Mouse (Mus musculus) liver, embryonic 11.5 days (tissue): ENCODE measurements around the gene Noa1. TPM values are rescaled to one million over a fixed set of nuclear protein-coding genes. Genes with fewer than 3 reads are reported as not detected.

Experiments
- ATAC-seq: fragments of 200-750 bp; cut with Nextera tagmentation; replicated peaks from 2 replicates; pipeline ENCODE4 v1.8.0; 2017; ENCODE audit warnings: moderate number of reproducible peaks, mild to moderate bottlenecking, moderate TSS enrichment, moderate library complexity; ENCODE audit not compliant: low FRiP score
- DNase-seq: peaks from one replicate; pipeline ENCODE4 v3.0.0-alpha.2; 2017; ENCODE audit warnings: low spot score
- H3K27ac ChIP-seq: fragments of 300-500 bp; sonication (generic); 2 replicates; pipeline ENCODE4 v1.5.1; 2014; ENCODE audit warnings: mild to moderate bottlenecking, low read depth, low read length, control low read depth
- H3K27me3 ChIP-seq: fragments of 300-500 bp; sonication (generic); replicated peaks from 2 replicates; pipeline ENCODE4 v1.6.1; 2014; ENCODE audit warnings: low read length, mixed read lengths; ENCODE audit not compliant: control insufficient read depth, insufficient read depth
- H3K36me3 ChIP-seq: fragments of 300-500 bp; sonication (generic); 2 replicates; pipeline ENCODE4 v1.6.1; 2014; ENCODE audit warnings: mild to moderate bottlenecking, low read length, moderate library complexity, mixed read lengths; ENCODE audit not compliant: control insufficient read depth, insufficient read depth
- H3K4me1 ChIP-seq: fragments of 300-500 bp; sonication (generic); replicated peaks from 2 replicates; pipeline ENCODE4 v1.6.1; 2014; ENCODE audit warnings: low read length, mixed read lengths; ENCODE audit not compliant: control insufficient read depth, insufficient read depth
- H3K4me2 ChIP-seq: fragments of 300-500 bp; sonication (generic); 2 replicates; pipeline ENCODE4 v1.6.1; 2014; ENCODE audit warnings: mild to moderate bottlenecking, control low read depth, moderate library complexity
- H3K4me3 ChIP-seq: fragments of 300-500 bp; sonication (generic); 2 replicates; pipeline ENCODE4 v1.5.1; 2014; ENCODE audit warnings: low read depth, low read length, control low read depth
- H3K9ac ChIP-seq: fragments of 300-500 bp; sonication (generic); 2 replicates; pipeline ENCODE4 v1.6.1; 2014; ENCODE audit warnings: low read depth, low read length, control low read depth
- H3K9me3 ChIP-seq: fragments of 300-500 bp; sonication (generic); 2 replicates; pipeline ENCODE4 v1.6.1; 2016; ENCODE audit warnings: low read length, inconsistent platforms, mixed read lengths; ENCODE audit not compliant: control insufficient read depth
- WGBS: fragments of 180-500 bp; shearing (Covaris S2); extraction: QIAGEN DNeasy Blood & Tissue Kit; methylation state at CpG from one replicate; pipeline ENCODE4 v1.1.7; 2014; 5-methylcytosine and 5-hydroxymethylcytosine counted together
- polyA plus RNA-seq: library from polyadenylated mRNA; unstranded; fragments of >200 nt; fragmentation: Nextera tagmentation; extraction: Ambion mirVana; gene quantifications from 2 replicates; pipeline ENCODE4 v1.2.1, GENCODE M21; 2014

Gene Noa1
- polyA plus RNA-seq, 1 experiment from 2014 or later, result 57.7 TPM

DNA sequence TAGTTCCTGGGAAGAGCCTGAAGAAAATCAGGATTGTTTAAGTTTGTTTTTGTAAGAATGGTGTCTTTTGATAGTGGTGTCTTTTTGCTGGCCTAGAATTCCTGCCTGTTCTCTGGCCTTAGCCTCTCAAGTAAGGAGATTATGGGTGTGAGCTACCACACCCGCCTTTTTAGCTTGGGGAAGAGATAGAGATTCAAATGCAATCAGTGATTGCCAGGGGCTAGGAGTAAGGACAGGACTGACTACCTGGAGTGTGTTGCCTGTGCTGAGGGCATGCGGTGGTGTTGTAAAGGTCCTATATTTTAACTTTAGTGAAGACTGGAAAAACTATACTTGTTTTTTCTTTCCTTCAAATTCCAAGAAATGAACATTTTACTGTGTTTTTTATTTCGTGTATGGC lies 55.5 kb downstream of the Noa1 start:
- H3K4me2 ChIP-seq, result no peak overlapping the region
- H3K9ac ChIP-seq, result no peak overlapping the region
- no peak overlapping the region for H3K27ac ChIP-seq
- no peaks in the 10 kb centered on the region for H3K27me3 ChIP-seq
- DNase-seq, result no peak
- WGBS, result 50% methylated on average over 3 of the region's 3 CpGs
- ATAC-seq, result no peak
- no peaks in the 10 kb centered on the region for H3K4me1 ChIP-seq
- no peaks in the 10 kb centered on the region for H3K9me3 ChIP-seq
- no peaks in the 10 kb centered on the region for H3K36me3 ChIP-seq
- no peak overlapping the region for H3K4me3 ChIP-seq

DNA sequence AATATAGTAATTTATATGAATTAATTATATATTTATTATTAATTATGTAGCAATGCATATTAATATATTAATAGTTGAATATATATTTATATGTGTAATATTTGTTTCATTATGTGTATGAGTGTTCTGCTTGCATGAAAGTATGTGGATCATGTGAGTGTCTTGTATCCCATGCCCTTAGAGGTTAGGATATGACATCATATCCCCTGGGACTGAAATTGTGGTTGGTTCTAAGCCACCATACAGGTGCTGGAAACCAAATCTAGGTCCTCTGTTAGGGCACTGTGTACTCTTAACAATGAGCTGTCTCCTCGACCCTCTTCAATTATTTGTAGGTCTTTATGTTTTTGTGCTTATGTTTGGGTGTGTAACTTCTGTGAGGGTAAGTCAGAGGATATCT lies 56.7 kb downstream of the Noa1 start:
- Histone ChIP-seq H3K9me3 (no peaks in the 10 kb centered on the region), H3K4me3 (no peak overlapping the region), H3K9ac (no peak overlapping the region), H3K27ac (no peak overlapping the region), H3K4me1 (no peaks in the 10 kb centered on the region), H3K4me2 (no peak overlapping the region), H3K27me3 (no peaks in the 10 kb centered on the region), H3K36me3 (no peaks in the 10 kb centered on the region)
- no peak for DNase-seq
- WGBS, result 79% methylated on average over 1 of the region's 1 CpGs
- ATAC-seq, result no peak

DNA sequence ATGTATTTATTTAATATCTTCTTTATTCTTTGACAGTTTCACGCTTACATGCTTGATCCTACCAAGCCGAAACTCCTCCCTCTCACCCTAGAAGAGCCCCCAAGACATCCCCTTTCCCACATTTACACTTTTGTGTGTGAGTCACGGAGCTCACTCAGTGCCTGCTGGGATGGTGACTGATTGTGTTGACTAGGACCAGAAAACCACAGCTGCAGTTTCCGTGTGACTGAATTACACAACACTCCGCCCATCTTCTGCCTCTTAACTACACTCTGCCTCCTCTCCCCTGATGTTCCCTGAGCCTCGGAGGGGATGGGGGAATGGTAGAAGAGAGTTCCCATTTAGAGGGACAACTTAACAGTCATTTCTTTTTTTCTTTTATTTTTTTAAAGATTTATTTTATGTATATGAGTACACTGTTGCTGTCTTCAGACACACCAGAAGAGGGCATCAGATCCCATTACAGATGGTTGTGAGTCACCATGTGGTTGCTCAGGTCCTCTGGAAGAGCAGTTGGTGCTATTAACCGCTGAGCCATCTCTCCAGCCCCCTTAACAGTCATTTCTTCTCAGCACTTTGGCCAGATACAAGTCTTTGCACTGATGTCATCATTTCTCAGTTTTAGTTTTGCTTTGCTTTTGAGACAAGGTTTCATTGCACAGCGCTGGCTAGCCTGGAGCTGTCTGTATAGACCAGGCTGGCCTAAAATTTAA lies 57.6 kb downstream of the Noa1 start:
- H3K4me3 ChIP-seq, result no peak overlapping the region
- ATAC-seq (no peak), DNase-seq (no peak)
- H3K9me3 ChIP-seq, result no peaks in the 10 kb centered on the region
- H3K27ac ChIP-seq, result no peak overlapping the region
- no peaks in the 10 kb centered on the region for H3K4me1 ChIP-seq
- no peak overlapping the region for H3K9ac ChIP-seq
- H3K27me3 ChIP-seq, result no peaks in the 10 kb centered on the region
- H3K36me3 ChIP-seq, result no peaks in the 10 kb centered on the region
- 61% methylated on average over 8 of the region's 8 CpGs for WGBS
- no peak overlapping the region for H3K4me2 ChIP-seq

DNA sequence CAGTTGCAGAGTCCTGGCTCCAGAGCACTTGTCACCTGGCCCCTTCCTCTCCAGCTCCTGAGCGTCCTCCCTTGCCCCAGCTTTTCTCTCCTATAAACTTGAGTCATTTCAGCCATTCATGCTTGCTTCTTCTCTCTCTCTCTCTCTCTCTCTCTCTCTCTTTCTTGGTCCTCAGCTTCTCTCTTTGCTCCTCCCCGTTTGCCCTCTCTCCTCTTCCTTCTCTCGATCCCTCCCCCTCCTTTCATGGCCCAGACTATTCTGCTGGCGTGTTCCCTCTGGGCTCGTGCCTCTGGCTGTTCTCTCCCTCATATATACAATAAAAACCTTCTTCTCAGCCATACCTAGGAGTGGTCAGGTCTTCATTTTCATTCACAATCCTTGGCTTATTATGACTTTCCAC lies 58.2 kb downstream of the Noa1 start:
- no peaks in the 10 kb centered on the region for H3K36me3 ChIP-seq
- no peak for DNase-seq
- H3K27ac ChIP-seq, result no peak overlapping the region
- no peaks in the 10 kb centered on the region for H3K9me3 ChIP-seq
- WGBS, result 44% methylated on average over 5 of the region's 5 CpGs
- no peak for ATAC-seq
- H3K4me3 ChIP-seq, result no peak overlapping the region
- no peaks in the 10 kb centered on the region for H3K27me3 ChIP-seq
- H3K4me2 ChIP-seq, result no peak overlapping the region
- no peaks in the 10 kb centered on the region for H3K4me1 ChIP-seq
- H3K9ac ChIP-seq, result no peak overlapping the region

DNA sequence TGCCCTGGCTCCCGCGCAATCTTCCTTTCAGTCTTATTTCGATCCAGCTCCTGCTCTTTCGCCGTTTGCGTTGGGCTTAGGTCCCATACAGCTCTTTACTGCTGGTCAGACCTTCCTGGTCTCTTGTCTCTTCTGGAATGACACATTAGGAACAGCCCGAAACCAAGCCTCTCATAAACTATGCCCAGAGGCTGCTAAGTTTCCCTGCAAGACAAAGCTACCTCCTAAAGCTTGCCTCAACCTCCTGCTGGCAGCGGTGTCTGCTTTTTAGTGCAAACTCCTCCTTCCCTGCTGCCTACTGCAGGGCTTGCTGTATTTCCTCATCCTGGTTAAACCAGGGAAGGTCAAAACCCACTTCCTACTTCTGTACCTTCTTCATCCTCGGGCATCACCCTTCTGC lies 59.8 kb downstream of the Noa1 start:
- no peaks in the 10 kb centered on the region for H3K9me3 ChIP-seq
- 65% methylated on average over 9 of the region's 9 CpGs for WGBS
- no peaks in the 10 kb centered on the region for H3K36me3 ChIP-seq
- H3K4me1 ChIP-seq, result peaks cover 6% of the 10 kb centered on the region
- H3K4me2 ChIP-seq, result no peak overlapping the region
- DNase-seq (no peak), ATAC-seq (no peak)
- H3K4me3 ChIP-seq, result no peak overlapping the region
- no peaks in the 10 kb centered on the region for H3K27me3 ChIP-seq
- no peak overlapping the region for H3K27ac ChIP-seq
- no peak overlapping the region for H3K9ac ChIP-seq

DNA sequence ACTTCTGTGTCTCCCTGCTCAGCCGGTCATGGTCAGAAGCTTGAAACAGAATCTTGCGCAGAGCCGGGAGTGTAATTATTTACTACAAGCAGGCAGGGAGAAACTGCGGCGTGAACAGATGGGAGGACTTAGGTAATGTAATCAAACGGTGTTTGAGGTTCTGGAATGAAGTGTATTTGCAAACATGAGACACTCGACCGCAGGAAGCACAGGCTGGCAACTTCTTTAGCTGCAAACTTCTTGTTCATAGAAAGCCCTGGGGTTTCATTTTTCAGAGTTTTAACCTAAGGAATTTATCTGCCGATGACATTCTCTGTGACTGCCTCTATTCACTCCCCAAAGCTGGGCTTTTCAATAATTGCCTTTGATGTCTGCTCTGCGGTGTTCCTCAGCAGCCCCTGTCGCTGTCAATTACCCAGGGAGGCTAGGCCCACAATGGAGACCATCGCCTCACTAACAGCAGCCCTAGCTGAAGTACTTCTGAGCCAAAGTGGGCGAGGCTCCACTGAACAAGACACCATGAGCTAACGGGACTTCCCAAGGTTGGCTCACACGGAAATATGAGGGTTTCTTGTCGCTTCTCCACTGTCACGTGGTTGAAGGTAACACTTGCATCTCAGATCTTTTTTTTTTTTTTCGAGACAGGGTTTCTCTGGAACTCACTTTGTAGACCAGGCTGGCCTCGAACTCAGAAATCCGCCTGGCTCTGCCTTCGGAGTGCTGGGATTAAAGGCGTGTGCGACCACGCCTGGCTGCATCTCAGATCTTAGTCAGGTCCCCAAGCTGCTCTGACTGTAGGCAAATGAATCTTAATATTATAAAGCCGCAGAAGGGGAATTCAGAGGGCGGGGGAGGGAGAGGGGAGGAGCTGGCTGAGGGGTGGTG lies 63.9 kb downstream of the Noa1 start:
- Histone ChIP-seq H3K27me3 (no peaks in the 10 kb centered on the region), H3K4me3 (peak overlapping the region; percentile 32), H3K4me1 (peaks cover 6% of the 10 kb centered on the region), H3K27ac (no peak overlapping the region), H3K9me3 (no peaks in the 10 kb centered on the region), H3K4me2 (peak overlapping the region; percentile 58), H3K36me3 (no peaks in the 10 kb centered on the region), H3K9ac (0 out of 2 replicates have a peak overlapping the region, but pooled peaks have one; percentile 5)
- no peak for DNase-seq
- WGBS, result 44% methylated on average over 26 of the region's 26 CpGs
- ATAC-seq, result no peak

DNA sequence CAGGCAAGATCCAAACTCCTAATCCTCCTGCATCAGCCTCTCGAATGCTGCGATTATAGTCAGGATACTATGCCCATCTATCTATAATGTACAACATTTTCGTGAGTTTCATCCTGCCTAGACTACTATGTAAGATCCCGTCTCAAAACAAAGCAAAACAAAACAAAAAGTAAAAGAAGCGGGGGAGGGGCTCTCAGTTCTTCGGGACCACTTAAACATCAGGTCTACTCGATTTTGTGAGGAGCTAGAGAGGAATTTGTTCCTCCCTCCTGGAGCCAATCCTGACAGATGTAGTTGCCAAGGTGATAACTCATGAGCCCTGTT lies 64.5 kb downstream of the Noa1 start:
- Histone ChIP-seq H3K4me3 (peak overlapping the region; percentile 32), H3K36me3 (no peaks in the 10 kb centered on the region), H3K9me3 (no peaks in the 10 kb centered on the region), H3K4me1 (peaks cover 6% of the 10 kb centered on the region), H3K9ac (no peak overlapping the region), H3K4me2 (peak overlapping the region; percentile 58), H3K27ac (no peak overlapping the region), H3K27me3 (no peaks in the 10 kb centered on the region)
- WGBS, result 51% methylated on average over 7 of the region's 7 CpGs
- DNase-seq, result no peak
- ATAC-seq, result no peak

DNA sequence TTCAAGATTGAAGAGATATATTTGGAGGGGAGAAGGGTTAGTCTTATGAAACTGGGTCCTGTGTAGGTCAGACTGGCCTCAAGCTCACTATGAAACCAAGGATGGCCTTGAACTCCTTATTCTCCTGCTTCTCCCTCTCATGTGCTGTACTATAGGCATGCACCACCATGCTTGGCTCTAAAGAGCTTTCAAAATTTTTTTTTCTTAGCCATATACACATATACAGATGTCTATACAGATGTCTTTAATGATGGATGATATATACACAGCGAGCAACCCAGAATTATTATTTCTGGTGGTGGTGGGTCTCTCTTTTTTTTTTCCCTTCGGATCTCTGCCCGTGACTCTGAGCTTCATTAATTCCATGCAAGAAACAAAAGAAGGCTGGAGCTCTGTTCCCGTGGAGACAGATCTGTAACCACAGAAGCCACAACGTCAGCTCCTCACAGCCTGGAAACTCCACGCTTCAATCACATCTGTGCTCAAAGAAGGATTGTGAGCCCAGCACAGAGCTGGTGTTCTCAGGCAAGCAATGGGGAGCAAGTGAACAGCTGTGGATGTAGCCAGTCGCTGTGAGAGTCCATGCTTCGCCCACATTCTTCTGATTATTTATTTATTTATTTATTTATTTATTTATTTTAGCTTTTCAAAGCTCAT lies 65.4 kb downstream of the Noa1 start:
- Histone ChIP-seq H3K36me3 (no peaks in the 10 kb centered on the region), H3K27ac (no peak overlapping the region), H3K4me1 (peaks cover 6% of the 10 kb centered on the region), H3K4me2 (no peak overlapping the region), H3K27me3 (no peaks in the 10 kb centered on the region), H3K4me3 (no peak overlapping the region), H3K9me3 (no peaks in the 10 kb centered on the region), H3K9ac (no peak overlapping the region)
- DNase-seq (no peak), ATAC-seq (no peak)
- 56% methylated on average over 8 of the region's 8 CpGs for WGBS
